Mouse (Mus musculus): ENCODE results near the gene Smbd1. TPM values are rescaled to one million over a fixed set of nuclear protein-coding genes. Genes with fewer than 3 reads are reported as not detected.

Gene Smbd1
- polyA plus RNA-seq, 1 experiment from 2014 or later = not detected

- no peak overlapping the region for H3K27ac ChIP-seq
- no peaks in the 10 kb centered on the region for H3K36me3 ChIP-seq
- ATAC-seq (ENCODE audit: insufficient number of reproducible peaks, low FRiP score, low TSS enrichment, low read depth) = no peak
- H3K4me2 ChIP-seq = peak overlapping the region; percentile 36
- no peaks in the 10 kb centered on the region for H3K9me3 ChIP-seq
- peaks cover 13% of the 10 kb centered on the region for H3K4me1 ChIP-seq
- no peak overlapping the region for H3K9ac ChIP-seq
- no peaks in the 10 kb centered on the region for H3K27me3 ChIP-seq
- 2% methylated on average over 9 of the region's 9 CpGs for WGBS
- no peak overlapping the region for H3K4me3 ChIP-seq
Observed at GRCm38 (mm10) chr16:32812888-32813361, 2.6 kb upstream of the Smbd1 start.

- ATAC-seq (ENCODE audit: insufficient number of reproducible peaks, low FRiP score, low TSS enrichment, low read depth) = no peak
- Histone ChIP-seq H3K4me1 (peaks cover 10% of the 10 kb centered on the region), H3K4me3 (no peak overlapping the region), H3K36me3 (no peaks in the 10 kb centered on the region), H3K9ac (no peak overlapping the region), H3K4me2 (no peak overlapping the region), H3K27ac (no peak overlapping the region), H3K9me3 (no peaks in the 10 kb centered on the region), H3K27me3 (no peaks in the 10 kb centered on the region)
- WGBS = 54% methylated on average over 8 of the region's 8 CpGs
Observed at GRCm38 (mm10) chr16:32807408-32808185, 2.7 kb downstream of the Smbd1 start.

GRCm38 (mm10) chr16:32805151-32805550, 5.1 kb downstream of the Smbd1 start:
- Histone ChIP-seq H3K9me3 (no peaks in the 10 kb centered on the region), H3K9ac (no peak overlapping the region), H3K4me3 (no peak overlapping the region), H3K27me3 (no peaks in the 10 kb centered on the region), H3K4me2 (no peak overlapping the region), H3K27ac (no peak overlapping the region), H3K36me3 (no peaks in the 10 kb centered on the region), H3K4me1 (peaks cover 10% of the 10 kb centered on the region)
- WGBS = 66% methylated on average over 7 of the region's 7 CpGs
- no peak for ATAC-seq (ENCODE audit: insufficient number of reproducible peaks, low FRiP score, low TSS enrichment, low read depth)

- peaks cover 10% of the 10 kb centered on the region for H3K4me1 ChIP-seq
Observed at GRCm38 (mm10) chr16:32803901-32804300, 6.4 kb downstream of the Smbd1 start.

GRCm38 (mm10) chr16:32803252-32803853, 6.9 kb downstream of the Smbd1 start:
- H3K36me3 ChIP-seq = no peaks in the 10 kb centered on the region
- H3K4me2 ChIP-seq = no peak overlapping the region
- H3K9me3 ChIP-seq = no peaks in the 10 kb centered on the region
- peak overlapping the region; percentile 38; the same call in 1 of the 2 replicates for H3K27ac ChIP-seq
- H3K27me3 ChIP-seq = no peaks in the 10 kb centered on the region
- no peak overlapping the region for H3K4me3 ChIP-seq
- 39% methylated on average over 6 of the region's 6 CpGs for WGBS
- no peak overlapping the region for H3K9ac ChIP-seq
- no peak for ATAC-seq (ENCODE audit: insufficient number of reproducible peaks, low FRiP score, low TSS enrichment, low read depth)
- H3K4me1 ChIP-seq = peaks cover 12% of the 10 kb centered on the region

More at GRCm38 (mm10) chr16:32803901-32804300, 6.4 kb downstream of the Smbd1 start:
- Histone ChIP-seq H3K27ac (no peak overlapping the region), H3K4me3 (no peak overlapping the region), H3K9me3 (no peaks in the 10 kb centered on the region), H3K36me3 (no peaks in the 10 kb centered on the region), H3K27me3 (no peaks in the 10 kb centered on the region), H3K9ac (no peak overlapping the region), H3K4me2 (no peak overlapping the region)
- WGBS = 23% methylated on average over 5 of the region's 5 CpGs
- ATAC-seq (ENCODE audit: insufficient number of reproducible peaks, low FRiP score, low TSS enrichment, low read depth) = no peak

GRCm38 (mm10) chr16:32797426-32797689, 12.9 kb downstream of the Smbd1 start, which contains the start of gene Muc20:
Gene Muc20, minus strand, starts transcription at chr16:32797435.
- 67% methylated on average over 3 of the region's 3 CpGs for WGBS
- 0 out of 2 replicates have a peak, but pooled peaks cover 2% of the 10 kb centered on the region for H3K4me1 ChIP-seq
- no peaks in the 10 kb centered on the region for H3K36me3 ChIP-seq
- H3K9me3 ChIP-seq = no peaks in the 10 kb centered on the region
- no peak within 1 kb of the TSS for H3K9ac ChIP-seq
- H3K4me2 ChIP-seq = no peak within 1 kb of the TSS
- ATAC-seq (ENCODE audit: insufficient number of reproducible peaks, low FRiP score, low TSS enrichment, low read depth) = no peak
- no peaks in the 10 kb centered on the region for H3K27me3 ChIP-seq
- no peak within 1 kb of the TSS for H3K27ac ChIP-seq
- H3K4me3 ChIP-seq = no peak within 1 kb of the TSS

- Histone ChIP-seq H3K27me3 (no peaks in the 10 kb centered on the region), H3K9ac (no peak overlapping the region), H3K36me3 (no peaks in the 10 kb centered on the region), H3K4me1 (0 out of 2 replicates have a peak, but pooled peaks cover 2% of the 10 kb centered on the region), H3K4me2 (no peak overlapping the region), H3K27ac (no peak overlapping the region), H3K4me3 (no peak overlapping the region), H3K9me3 (no peaks in the 10 kb centered on the region)
- WGBS = 56% methylated on average over 14 of the region's 14 CpGs
- ATAC-seq (ENCODE audit: insufficient number of reproducible peaks, low FRiP score, low TSS enrichment, low read depth) = no peak
Observed at GRCm38 (mm10) chr16:32796676-32797425, 13.4 kb downstream of the Smbd1 start.

- no peak overlapping the region for H3K4me3 ChIP-seq
- no peak overlapping the region for H3K27ac ChIP-seq
- WGBS = 97% methylated on average over 1 of the region's 1 CpGs
- H3K4me1 ChIP-seq = 0 out of 2 replicates have a peak, but pooled peaks cover 2% of the 10 kb centered on the region
- no peak overlapping the region for H3K9ac ChIP-seq
- no peaks in the 10 kb centered on the region for H3K36me3 ChIP-seq
- no peak overlapping the region for H3K4me2 ChIP-seq
- ATAC-seq (ENCODE audit: insufficient number of reproducible peaks, low FRiP score, low TSS enrichment, low read depth) = no peak
- no peaks in the 10 kb centered on the region for H3K27me3 ChIP-seq
- no peaks in the 10 kb centered on the region for H3K9me3 ChIP-seq
Observed at GRCm38 (mm10) chr16:32795177-32795576, 15.1 kb downstream of the Smbd1 start.

GRCm38 (mm10) chr16:32790056-32790455, 20.2 kb downstream of the Smbd1 start:
- Histone ChIP-seq H3K4me3 (no peak overlapping the region), H3K9me3 (no peaks in the 10 kb centered on the region), H3K9ac (no peak overlapping the region), H3K4me2 (no peak overlapping the region), H3K4me1 (no peaks in the 10 kb centered on the region), H3K27ac (no peak overlapping the region), H3K27me3 (no peaks in the 10 kb centered on the region), H3K36me3 (no peaks in the 10 kb centered on the region)
- 92% methylated on average over 5 of the region's 5 CpGs for WGBS
- no peak for ATAC-seq (ENCODE audit: insufficient number of reproducible peaks, low FRiP score, low TSS enrichment, low read depth)

GRCm38 (mm10) chr16:32784840-32785239, 25.4 kb downstream of the Smbd1 start:
- ATAC-seq (ENCODE audit: insufficient number of reproducible peaks, low FRiP score, low TSS enrichment, low read depth) = no peak
- Histone ChIP-seq H3K36me3 (no peaks in the 10 kb centered on the region), H3K27ac (no peak overlapping the region), H3K27me3 (no peaks in the 10 kb centered on the region), H3K4me2 (no peak overlapping the region), H3K4me3 (no peak overlapping the region), H3K9me3 (no peaks in the 10 kb centered on the region), H3K4me1 (no peaks in the 10 kb centered on the region), H3K9ac (no peak overlapping the region)
- WGBS = 79% methylated on average over 13 of the region's 13 CpGs

- no peaks in the 10 kb centered on the region for H3K36me3 ChIP-seq
- H3K4me2 ChIP-seq = no peak overlapping the region
- no peaks in the 10 kb centered on the region for H3K4me1 ChIP-seq
- no peak overlapping the region for H3K27ac ChIP-seq
- no peaks in the 10 kb centered on the region for H3K27me3 ChIP-seq
- H3K9ac ChIP-seq = no peak overlapping the region
- no peaks in the 10 kb centered on the region for H3K9me3 ChIP-seq
- ATAC-seq (ENCODE audit: insufficient number of reproducible peaks, low FRiP score, low TSS enrichment, low read depth) = no peak
- WGBS = 40% methylated on average over 5 of the region's 5 CpGs
- no peak overlapping the region for H3K4me3 ChIP-seq
Observed at GRCm38 (mm10) chr16:32783324-32784062, 26.8 kb downstream of the Smbd1 start.

Measured in limb, embryonic 15.5 days (tissue).